ENCODE assay signal across 11 mouse cellular contexts in the genomic region with DNA sequence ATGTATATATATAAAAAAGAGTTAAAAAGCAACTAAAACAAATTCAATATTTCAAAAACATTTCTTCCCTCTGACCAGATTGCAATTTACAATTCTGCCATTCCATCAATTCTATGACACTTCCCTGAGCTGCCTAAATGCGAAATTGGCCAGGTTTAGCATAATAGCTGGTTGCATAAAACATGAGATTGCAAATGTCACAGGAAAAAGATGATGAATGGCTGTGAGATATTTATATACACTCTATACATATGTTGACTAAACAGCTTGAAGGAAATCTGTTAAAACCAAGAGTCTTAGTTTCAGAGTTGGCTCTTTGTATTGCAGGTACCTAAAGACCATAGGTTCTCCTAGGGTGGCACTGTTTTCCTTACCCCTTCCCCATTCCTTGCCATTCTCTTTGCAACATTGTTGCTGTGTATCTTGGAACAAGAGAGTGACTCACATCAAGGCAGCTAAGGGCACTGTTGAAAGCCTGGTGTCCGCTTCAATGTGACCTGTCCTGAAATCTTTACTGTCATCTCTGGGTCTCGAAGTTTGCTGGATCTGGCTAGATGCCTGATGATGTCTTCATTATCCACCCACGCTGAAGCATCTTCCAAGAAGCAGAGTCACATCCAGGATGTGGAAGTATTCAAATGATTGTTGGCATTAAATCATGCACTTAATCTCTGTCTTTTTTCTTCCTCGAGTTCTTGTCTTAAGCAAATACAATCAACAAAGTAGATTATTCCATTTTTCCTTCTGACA.
"Had no signal": no experiment of that assay in that cellular context is flagged by ENCODE, and none has a peak within 500 bp of the region (broad histone marks: within the 10 kb centered on the region; RNA-seq: fewer than 3 reads in every experiment).

No protein-coding gene starts in this region.

- H3K9me3 ChIP-seq: limb, embryonic 13.5 days; midbrain, embryonic 13.5 days had no signal

- DNase-seq: kidney, postnatal 4 days; lung, adult 18-20 months; right cerebral cortex, adult 18-20 months; spleen, adult 18-20 months; thymus, adult 18-20 months; thymus, postnatal 14 days had no signal

- H3K9ac ChIP-seq: limb, embryonic 13.5 days; liver, embryonic 14.5 days; midbrain, embryonic 13.5 days had no signal

- H3K4me1 ChIP-seq: limb, embryonic 13.5 days; midbrain, embryonic 13.5 days had no signal

- H3K27ac ChIP-seq: kidney, postnatal 0 days; layer of hippocampus, adult 2 months; limb, embryonic 13.5 days; liver, embryonic 14.5 days; midbrain, embryonic 13.5 days had no signal

- H3K4me3 ChIP-seq: layer of hippocampus, adult 2 months; limb, embryonic 13.5 days; midbrain, embryonic 13.5 days had no signal

- ATAC-seq: midbrain, embryonic 13.5 days had no signal

- H3K4me2 ChIP-seq: limb, embryonic 13.5 days; midbrain, embryonic 13.5 days had no signal

- H3K36me3 ChIP-seq: limb, embryonic 13.5 days; midbrain, embryonic 13.5 days had no signal

- H3K27me3 ChIP-seq: limb, embryonic 13.5 days; midbrain, embryonic 13.5 days had no signal
